Mouse (Mus musculus): Measurements from ENCODE around the gene Enpp6. TPM values are rescaled to one million over a fixed set of nuclear protein-coding genes. Genes with fewer than 3 reads are reported as not detected.
"Not testable (repeated sequence)": the region's sequence is repeated elsewhere in the genome, so short reads cannot be mapped to it uniquely, and the experiment has no call there.

The Enpp6 gene
- total and polyA plus RNA-seq, 3 experiments, result 0.22 TPM; not detected in 2

DNA sequence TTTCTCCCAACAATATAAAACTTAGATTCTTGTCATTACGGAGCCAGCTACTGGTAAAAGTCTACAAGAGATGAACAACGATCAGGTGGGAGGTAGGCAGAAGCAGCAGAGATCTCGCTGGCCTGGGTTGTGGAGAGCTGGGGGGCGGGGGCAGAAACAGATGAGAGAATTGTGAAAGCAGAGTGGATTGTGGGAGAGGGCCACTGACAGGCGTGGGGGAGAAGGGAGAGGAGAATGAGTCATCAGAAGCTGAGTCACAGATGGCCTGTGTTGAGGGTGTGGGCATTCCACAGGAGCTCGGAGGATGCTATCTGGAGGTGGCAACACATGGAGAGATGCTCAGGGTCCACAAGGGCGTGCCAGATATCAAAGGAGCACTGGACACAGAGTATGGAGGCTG lies 45.4 kb downstream of the Enpp6 start:
- Histone ChIP-seq H3K4me1 (ENCODE audit: insufficient read depth, low read depth, low read length) (no peaks in the 10 kb centered on the region), H3K27me3 (ENCODE audit: insufficient read depth, low read length) (no peaks in the 10 kb centered on the region), H3K36me3 (replicated peaks) (no peaks in the 10 kb centered on the region), H3K9me3 (replicated peaks) (no peaks in the 10 kb centered on the region), H3K4me3 (ENCODE audit: low read depth, low read length) (no peak overlapping the region)
- no peak for ATAC-seq (ENCODE audit: extremely low read depth, insufficient number of reproducible peaks, low FRiP score, poor library complexity, severe bottlenecking)
- no peak for DNase-seq (ENCODE audit: low spot score)
- TF ChIP-seq GATA2 (IDR thresholded peaks at IDR 0.05; ENCODE audit: borderline replicate concordance, low read depth, low read length) (no peak), POLR2AphosphoS5 (IDR thresholded peaks at IDR 0.05; ENCODE audit: insufficient replicate concordance, low read depth, low read length) (no peak), TAL1 (conservative IDR thresholded peaks at IDR 0.05; ENCODE audit: low read depth, low read length) (no peak), GATA1 (IDR thresholded peaks at IDR 0.05; ENCODE audit: borderline replicate concordance, low read length) (no peak)

DNA sequence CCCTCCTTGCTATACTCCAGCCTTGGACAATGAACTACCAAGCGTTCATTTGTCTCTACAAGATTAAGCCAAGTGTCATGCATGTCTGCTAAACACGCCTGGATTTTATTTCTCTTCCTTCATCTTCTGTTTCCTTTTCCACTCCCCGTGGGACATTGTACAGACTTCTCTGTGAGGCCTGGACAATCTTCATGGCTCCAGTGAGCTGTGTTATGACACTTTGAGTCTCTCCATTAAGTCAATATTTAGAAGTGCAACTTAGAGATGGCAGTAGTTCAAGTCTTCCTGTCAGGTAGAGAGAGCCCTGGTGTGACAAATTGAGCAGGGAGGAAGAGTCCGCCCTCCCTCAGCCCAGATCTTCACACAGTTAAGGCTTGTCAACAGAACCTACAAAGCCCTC lies 47.3 kb downstream of the Enpp6 start:
- Histone ChIP-seq H3K4me1 (ENCODE audit: insufficient read depth, low read depth, low read length) (no peaks in the 10 kb centered on the region), H3K4me3 (ENCODE audit: low read depth, low read length) (no peak overlapping the region), H3K9me3 (replicated peaks) (no peaks in the 10 kb centered on the region), H3K36me3 (replicated peaks) (no peaks in the 10 kb centered on the region), H3K27me3 (ENCODE audit: insufficient read depth, low read length) (0 out of 2 replicates have a peak, but pooled peaks cover 3% of the 10 kb centered on the region)
- DNase-seq (ENCODE audit: low spot score) (no peak), ATAC-seq (ENCODE audit: extremely low read depth, insufficient number of reproducible peaks, low FRiP score, poor library complexity, severe bottlenecking) (no peak)
- TF ChIP-seq GATA1 (IDR thresholded peaks at IDR 0.05; ENCODE audit: borderline replicate concordance, low read length), result no peak
- no peak for TF ChIP-seq CTCF (IDR thresholded peaks at IDR 0.05; ENCODE audit: low read depth, low read length)
- TF ChIP-seq GATA2 (IDR thresholded peaks at IDR 0.05; ENCODE audit: borderline replicate concordance, low read depth, low read length), result no peak
- no peak for TF ChIP-seq TAL1 (conservative IDR thresholded peaks at IDR 0.05; ENCODE audit: low read depth, low read length)
- TF ChIP-seq POLR2AphosphoS5 (IDR thresholded peaks at IDR 0.05; ENCODE audit: insufficient replicate concordance, low read depth, low read length), result no peak

DNA sequence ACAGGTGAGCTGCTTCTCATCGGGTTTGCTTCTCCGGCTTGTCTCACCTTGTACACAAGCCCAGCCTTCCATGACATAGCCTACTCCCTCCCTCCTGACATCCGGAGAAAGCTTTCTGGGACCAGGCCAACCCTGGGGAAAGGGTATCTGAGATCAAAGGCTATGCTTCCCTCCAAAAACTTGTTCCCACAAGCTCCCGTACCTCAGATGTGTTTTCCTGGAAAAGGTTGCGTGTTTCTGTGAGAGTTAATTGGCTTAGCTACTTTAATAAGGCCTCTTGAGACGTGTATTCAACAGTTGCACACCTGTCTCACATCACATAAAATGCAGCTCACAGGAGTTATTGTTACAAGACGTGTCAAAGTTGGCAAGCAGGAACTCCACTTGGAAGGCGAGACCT lies 49.8 kb downstream of the Enpp6 start:
- Histone ChIP-seq H3K4me3 (ENCODE audit: low read depth, low read length) (no peak overlapping the region), H3K36me3 (replicated peaks) (no peaks in the 10 kb centered on the region), H3K27me3 (ENCODE audit: insufficient read depth, low read length) (0 out of 2 replicates have a peak, but pooled peaks cover 3% of the 10 kb centered on the region), H3K4me1 (ENCODE audit: insufficient read depth, low read depth, low read length) (no peaks in the 10 kb centered on the region), H3K9me3 (replicated peaks) (no peaks in the 10 kb centered on the region)
- ATAC-seq (ENCODE audit: extremely low read depth, insufficient number of reproducible peaks, low FRiP score, poor library complexity, severe bottlenecking) (no peak), DNase-seq (ENCODE audit: low spot score) (no peak)
- TF ChIP-seq CTCF (IDR thresholded peaks at IDR 0.05; ENCODE audit: low read depth, low read length) (no peak), GATA2 (IDR thresholded peaks at IDR 0.05; ENCODE audit: borderline replicate concordance, low read depth, low read length) (no peak), TAL1 (conservative IDR thresholded peaks at IDR 0.05; ENCODE audit: low read depth, low read length) (no peak), GATA1 (IDR thresholded peaks at IDR 0.05; ENCODE audit: borderline replicate concordance, low read length) (no peak), POLR2AphosphoS5 (IDR thresholded peaks at IDR 0.05; ENCODE audit: insufficient replicate concordance, low read depth, low read length) (no peak)

DNA sequence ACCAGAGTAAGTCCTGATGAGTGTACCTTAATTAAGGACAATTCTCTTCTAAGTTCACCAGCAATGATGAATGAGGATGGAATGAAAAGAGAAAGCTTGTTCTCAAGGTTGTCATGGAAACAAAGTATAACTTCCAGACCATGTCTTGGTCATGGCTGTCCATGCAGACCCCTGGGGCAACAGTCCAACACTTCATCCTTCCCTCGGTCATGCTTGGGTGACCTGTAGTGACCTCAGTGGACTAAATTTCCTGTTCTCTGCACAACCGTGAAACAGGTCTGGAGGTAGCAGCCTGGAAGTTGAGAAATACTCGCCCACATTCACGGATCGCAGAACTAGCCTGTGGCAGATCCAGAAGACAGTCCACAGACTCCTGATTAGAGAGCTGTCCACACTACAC lies 50.7 kb downstream of the Enpp6 start:
- TF ChIP-seq GATA2 (IDR thresholded peaks at IDR 0.05; ENCODE audit: borderline replicate concordance, low read depth, low read length) (no peak), CTCF (IDR thresholded peaks at IDR 0.05; ENCODE audit: low read depth, low read length) (no peak), GATA1 (IDR thresholded peaks at IDR 0.05; ENCODE audit: borderline replicate concordance, low read length) (no peak), POLR2AphosphoS5 (IDR thresholded peaks at IDR 0.05; ENCODE audit: insufficient replicate concordance, low read depth, low read length) (no peak), TAL1 (conservative IDR thresholded peaks at IDR 0.05; ENCODE audit: low read depth, low read length) (no peak)
- ATAC-seq (ENCODE audit: extremely low read depth, insufficient number of reproducible peaks, low FRiP score, poor library complexity, severe bottlenecking), result no peak
- Histone ChIP-seq H3K4me3 (ENCODE audit: low read depth, low read length) (no peak overlapping the region), H3K27me3 (ENCODE audit: insufficient read depth, low read length) (0 out of 2 replicates have a peak, but pooled peaks cover 3% of the 10 kb centered on the region), H3K4me1 (ENCODE audit: insufficient read depth, low read depth, low read length) (no peaks in the 10 kb centered on the region), H3K36me3 (replicated peaks) (no peaks in the 10 kb centered on the region), H3K9me3 (replicated peaks) (no peaks in the 10 kb centered on the region)
- no peak for DNase-seq (ENCODE audit: low spot score)

DNA sequence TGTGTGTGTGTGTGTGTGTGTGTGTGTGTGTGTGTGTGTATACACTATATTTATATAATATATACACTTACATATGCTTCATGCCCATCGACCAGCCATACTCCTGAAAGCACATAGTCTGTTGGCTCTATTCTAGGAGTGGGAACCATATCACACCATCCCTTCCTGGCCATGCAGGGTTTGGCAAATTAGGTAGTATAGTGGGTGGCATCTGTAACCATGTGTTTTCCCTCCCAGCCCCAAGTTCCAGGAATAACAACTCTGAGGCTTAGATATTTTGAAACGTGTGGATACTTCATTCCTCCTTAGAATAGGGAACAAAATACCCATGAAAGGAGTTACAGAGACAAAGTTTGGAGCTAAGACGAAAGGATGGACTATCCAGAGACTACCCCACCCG lies 53.5 kb downstream of the Enpp6 start:
- not testable (repeated sequence) for H3K4me3 ChIP-seq (ENCODE audit: low read depth, low read length); DNase-seq (ENCODE audit: low spot score); H3K27me3 ChIP-seq (ENCODE audit: insufficient read depth, low read length); H3K9me3 ChIP-seq (replicated peaks); H3K36me3 ChIP-seq (replicated peaks); ATAC-seq (ENCODE audit: extremely low read depth, insufficient number of reproducible peaks, low FRiP score, poor library complexity, severe bottlenecking); H3K4me1 ChIP-seq (ENCODE audit: insufficient read depth, low read depth, low read length)

DNA sequence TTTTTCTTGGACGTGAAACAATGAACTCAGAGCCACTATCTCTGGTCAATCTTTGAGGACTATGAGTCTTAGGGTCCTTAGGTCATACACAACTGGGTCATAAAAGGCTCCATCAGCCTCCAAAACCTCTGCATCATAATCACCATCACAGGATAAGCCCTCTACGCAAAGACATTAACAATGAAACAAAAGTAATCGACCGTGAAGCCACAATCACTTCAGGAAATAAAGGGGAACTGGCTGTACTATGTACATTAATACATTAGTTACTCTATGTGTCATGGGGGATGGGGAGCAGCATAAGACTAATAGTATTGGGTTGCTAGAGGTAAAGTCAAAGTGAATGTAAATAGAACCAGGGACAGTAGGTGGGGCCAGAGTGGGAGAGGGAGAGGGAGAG lies 59.7 kb downstream of the Enpp6 start:
- no peaks in the 10 kb centered on the region for H3K36me3 ChIP-seq (replicated peaks)
- no peaks in the 10 kb centered on the region for H3K4me1 ChIP-seq (ENCODE audit: insufficient read depth, low read depth, low read length)
- no peak overlapping the region for H3K4me3 ChIP-seq (ENCODE audit: low read depth, low read length)
- no peaks in the 10 kb centered on the region for H3K27me3 ChIP-seq (ENCODE audit: insufficient read depth, low read length)
- no peak for TF ChIP-seq GATA2 (IDR thresholded peaks at IDR 0.05; ENCODE audit: borderline replicate concordance, low read depth, low read length)
- TF ChIP-seq CTCF (IDR thresholded peaks at IDR 0.05; ENCODE audit: low read depth, low read length), result no peak
- TF ChIP-seq POLR2AphosphoS5 (IDR thresholded peaks at IDR 0.05; ENCODE audit: insufficient replicate concordance, low read depth, low read length), result no peak
- TF ChIP-seq TAL1 (conservative IDR thresholded peaks at IDR 0.05; ENCODE audit: low read depth, low read length), result no peak
- TF ChIP-seq GATA1 (IDR thresholded peaks at IDR 0.05; ENCODE audit: borderline replicate concordance, low read length), result no peak
- ATAC-seq (ENCODE audit: extremely low read depth, insufficient number of reproducible peaks, low FRiP score, poor library complexity, severe bottlenecking) (no peak), DNase-seq (ENCODE audit: low spot score) (no peak)
- H3K9me3 ChIP-seq (replicated peaks), result no peaks in the 10 kb centered on the region

DNA sequence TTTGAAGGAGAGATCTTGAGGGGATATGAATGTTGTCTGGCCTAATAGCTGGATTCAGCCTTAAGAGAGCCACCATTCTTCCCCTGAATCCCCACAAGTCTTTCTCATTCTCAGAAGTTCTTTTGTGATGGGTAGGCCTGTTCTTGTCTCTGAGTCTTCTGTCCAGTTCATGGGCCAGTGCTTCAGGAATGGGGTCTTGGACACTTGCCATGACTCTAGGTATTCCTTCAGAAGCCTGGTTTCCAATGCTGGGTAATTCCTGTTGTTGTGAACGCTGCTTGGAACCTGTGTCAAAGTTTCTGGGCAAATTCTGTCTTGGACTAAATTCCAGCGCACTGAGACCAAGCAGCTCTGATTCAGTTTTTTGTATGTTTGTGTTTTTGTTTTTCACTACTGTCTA lies 60.5 kb downstream of the Enpp6 start:
- no peak for ATAC-seq (ENCODE audit: extremely low read depth, insufficient number of reproducible peaks, low FRiP score, poor library complexity, severe bottlenecking)
- H3K4me1 ChIP-seq (ENCODE audit: insufficient read depth, low read depth, low read length), result no peaks in the 10 kb centered on the region

More for the DNA sequence above, 60.5 kb downstream of the Enpp6 start:
- H3K9me3 ChIP-seq (replicated peaks), result no peaks in the 10 kb centered on the region
- no peaks in the 10 kb centered on the region for H3K36me3 ChIP-seq (replicated peaks)
- no peak for DNase-seq (ENCODE audit: low spot score)
- no peaks in the 10 kb centered on the region for H3K27me3 ChIP-seq (ENCODE audit: insufficient read depth, low read length)
- TF ChIP-seq TAL1 (conservative IDR thresholded peaks at IDR 0.05; ENCODE audit: low read depth, low read length) (no peak), GATA2 (IDR thresholded peaks at IDR 0.05; ENCODE audit: borderline replicate concordance, low read depth, low read length) (no peak), GATA1 (IDR thresholded peaks at IDR 0.05; ENCODE audit: borderline replicate concordance, low read length) (no peak), CTCF (IDR thresholded peaks at IDR 0.05; ENCODE audit: low read depth, low read length) (no peak), POLR2AphosphoS5 (IDR thresholded peaks at IDR 0.05; ENCODE audit: insufficient replicate concordance, low read depth, low read length) (no peak)
- no peak overlapping the region for H3K4me3 ChIP-seq (ENCODE audit: low read depth, low read length)
